Mouse (Mus musculus) granulocyte monocyte progenitor cell, adult 5-6 weeks (primary cell): ENCODE results near the gene Sirt2. TPM values are rescaled to one million over a fixed set of nuclear protein-coding genes. Genes with fewer than 3 reads are reported as not detected.

ENCODE experiments used
- ATAC-seq: replicated peaks from 2 replicates; pipeline ENCODE4 v1.8.0; 2016; ENCODE audit warnings: mild to moderate bottlenecking, moderate TSS enrichment, inconsistent platforms; ENCODE audit not compliant: poor library complexity, severe bottlenecking
- total RNA-seq, 2 experiments: library from RNA; stranded (forward) in 1 of 2; stranded (reverse) in 1 of 2; fragments of 200-712, 200-1000 nt in 1 of 2; fragments of >200 nt in 1 of 2; fragmentation: Nextera tagmentation in 1 of 2; gene quantifications; 2 replicates each; pipeline ENCODE4 v1.2.3; 2014 to 2017

Gene Sirt2
- total RNA-seq, 2 experiments from 2014 or later: 28.8 to 49.5 TPM

GRCm38 (mm10) chr7:28830981-28831380 is 64.4 kb downstream of the Sirt2 start:
- ATAC-seq: no peak

- ATAC-seq: no peak
These were observed 65.0 kb downstream of the Sirt2 start for GRCm38 (mm10) chr7:28831411-28832125.

- ATAC-seq: peak; percentile 88
These were observed 65.6 kb downstream of the Sirt2 start for GRCm38 (mm10) chr7:28832137-28832536.

- no peak for ATAC-seq
These were observed 67.3 kb downstream of the Sirt2 start, which contains the start of gene Lgals4 for GRCm38 (mm10) chr7:28833723-28834347. TSS of gene Lgals4 (plus strand) at chr7:28833854.

- ATAC-seq: no peak
These were observed 70.4 kb downstream of the Sirt2 start for GRCm38 (mm10) chr7:28836936-28837335.

Other genes starting within 250 kb of the Sirt2 start
- not detected in 2 replicates for gene Ifnl3, start 243.9 kb upstream of the Sirt2 start, total RNA-seq (2014; fragmentation: Nextera tagmentation)
- gene Ifnl3, start 243.9 kb upstream of the Sirt2 start, total RNA-seq (2017): not detected in 2 replicates
- not detected in 2 replicates for gene Sycn, start 225.8 kb upstream of the Sirt2 start, total RNA-seq (2014; fragmentation: Nextera tagmentation)
- gene Sycn, start 225.8 kb upstream of the Sirt2 start, total RNA-seq (2017): not detected in 2 replicates
- not detected in 2 replicates for gene Nccrp1, start 219.5 kb upstream of the Sirt2 start, total RNA-seq (2014; fragmentation: Nextera tagmentation)
- gene Nccrp1, start 219.5 kb upstream of the Sirt2 start, total RNA-seq (2017): not detected in 2 replicates
- 17.5 and 25.0 TPM in 2 replicates for gene Samd4b, start 168.6 kb upstream of the Sirt2 start, total RNA-seq (2014; fragmentation: Nextera tagmentation)
- gene Samd4b, start 168.6 kb upstream of the Sirt2 start, total RNA-seq (2017): 3.4 and 3.9 TPM in 2 replicates
- 3.2 and 3.7 TPM in 2 replicates for gene Pak4, start 168.6 kb upstream of the Sirt2 start, total RNA-seq (2014; fragmentation: Nextera tagmentation)
- gene Pak4, start 168.6 kb upstream of the Sirt2 start, total RNA-seq (2017): 3.4 and 6.4 TPM in 2 replicates
- gene Acp7, start 135.4 kb upstream of the Sirt2 start, total RNA-seq (2014; fragmentation: Nextera tagmentation): not detected in 2 replicates
- gene Acp7, start 135.4 kb upstream of the Sirt2 start, total RNA-seq (2017): not detected in 2 replicates
- 4.3 TPM in 1 of 2 replicates, not detected in the other for gene Fbxo27, start 73.9 kb upstream of the Sirt2 start, total RNA-seq (2014; fragmentation: Nextera tagmentation)
- 0.17 TPM in 1 of 2 replicates, not detected in the other for gene Fbxo27, start 73.9 kb upstream of the Sirt2 start, total RNA-seq (2017)
- gene Fbxo17, start 49.9 kb upstream of the Sirt2 start, total RNA-seq (2014; fragmentation: Nextera tagmentation): 1.3 and 3.3 TPM in 2 replicates
- 1.3 and 2.1 TPM in 2 replicates for gene Fbxo17, start 49.9 kb upstream of the Sirt2 start, total RNA-seq (2017)
- gene Mrps12, start 24.9 kb upstream of the Sirt2 start, total RNA-seq (2014; fragmentation: Nextera tagmentation): 125 and 177 TPM in 2 replicates
- 33.2 and 41.8 TPM in 2 replicates for gene Mrps12, start 24.9 kb upstream of the Sirt2 start, total RNA-seq (2017)
- 19.6 and 21.6 TPM in 2 replicates for gene Sars2, start 24.7 kb upstream of the Sirt2 start, total RNA-seq (2014; fragmentation: Nextera tagmentation)
- 10.4 and 12.4 TPM in 2 replicates for gene Sars2, start 24.7 kb upstream of the Sirt2 start, total RNA-seq (2017)
- gene Ccer2, start 10.6 kb upstream of the Sirt2 start, total RNA-seq (2014; fragmentation: Nextera tagmentation): not detected in 2 replicates
- gene Ccer2, start 10.6 kb upstream of the Sirt2 start, total RNA-seq (2017): not detected in 2 replicates
- gene Nfkbib, start 777 bp downstream of the Sirt2 start, total RNA-seq (2014; fragmentation: Nextera tagmentation): 22.0 and 36.0 TPM in 2 replicates
- 20.0 and 24.1 TPM in 2 replicates for gene Nfkbib, start 777 bp downstream of the Sirt2 start, total RNA-seq (2017)
- 67.9 and 72.3 TPM in 2 replicates for gene Rinl, start 22.2 kb downstream of the Sirt2 start, total RNA-seq (2014; fragmentation: Nextera tagmentation)
- 55.9 and 75.5 TPM in 2 replicates for gene Rinl, start 22.2 kb downstream of the Sirt2 start, total RNA-seq (2017)
- 466 and 510 TPM in 2 replicates for gene Hnrnpl, start 41.8 kb downstream of the Sirt2 start, total RNA-seq (2014; fragmentation: Nextera tagmentation)
- gene Hnrnpl, start 41.8 kb downstream of the Sirt2 start, total RNA-seq (2017): 276 and 296 TPM in 2 replicates
- gene Ech1, start 58.5 kb downstream of the Sirt2 start, total RNA-seq (2014; fragmentation: Nextera tagmentation): 125 and 134 TPM in 2 replicates
- 76.3 and 99.3 TPM in 2 replicates for gene Ech1, start 58.5 kb downstream of the Sirt2 start, total RNA-seq (2017)
- 20.5 and 20.8 TPM in 2 replicates for gene Lgals4, start 67.1 kb downstream of the Sirt2 start, total RNA-seq (2014; fragmentation: Nextera tagmentation)
- 3.9 and 6.6 TPM in 2 replicates for gene Lgals4, start 67.1 kb downstream of the Sirt2 start, total RNA-seq (2017)
- not detected in 2 replicates for gene Lgals7, start 97.1 kb downstream of the Sirt2 start, total RNA-seq (2014; fragmentation: Nextera tagmentation)
- not detected in 2 replicates for gene Lgals7, start 97.1 kb downstream of the Sirt2 start, total RNA-seq (2017)
- not detected in 2 replicates for gene Capn12, start 114.7 kb downstream of the Sirt2 start, total RNA-seq (2014; fragmentation: Nextera tagmentation)
- 0.13 TPM in 1 of 2 replicates, not detected in the other for gene Capn12, start 114.7 kb downstream of the Sirt2 start, total RNA-seq (2017)
- 85.8 and 94.3 TPM in 2 replicates for gene Actn4, start 195.6 kb downstream of the Sirt2 start, total RNA-seq (2014; fragmentation: Nextera tagmentation)
- gene Actn4, start 195.6 kb downstream of the Sirt2 start, total RNA-seq (2017): 40.2 and 47.1 TPM in 2 replicates
- 474 TPM in 2 replicates for gene Eif3k, start 215.1 kb downstream of the Sirt2 start, total RNA-seq (2014; fragmentation: Nextera tagmentation)
- 400 and 462 TPM in 2 replicates for gene Eif3k, start 215.1 kb downstream of the Sirt2 start, total RNA-seq (2017)
- gene Map4k1, start 215.3 kb downstream of the Sirt2 start, total RNA-seq (2014; fragmentation: Nextera tagmentation): 46.1 and 62.3 TPM in 2 replicates
- gene Map4k1, start 215.3 kb downstream of the Sirt2 start, total RNA-seq (2017): 42.4 and 48.7 TPM in 2 replicates